Mouse (Mus musculus) midbrain, embryonic 12.5 days (tissue): Measurements from ENCODE around the gene Vmn2r10. TPM values are rescaled to one million over a fixed set of nuclear protein-coding genes. Genes with fewer than 3 reads are reported as not detected.
"Not testable (repeated sequence)": the region's sequence is repeated elsewhere in the genome, so short reads cannot be mapped to it uniquely, and the experiment has no call there.

ENCODE experiments used
- ATAC-seq: fragments of 200-750 bp; cut with Nextera tagmentation; 2 replicates; pipeline ENCODE4 v1.8.0; 2017; ENCODE audit warnings: low read depth, moderate TSS enrichment, moderate library complexity; ENCODE audit not compliant: low FRiP score
- H3K27ac ChIP-seq: fragments of 300-500 bp; sonication (generic); replicated peaks from 2 replicates; pipeline ENCODE4 v1.5.1; 2016; ENCODE audit warnings: mild to moderate bottlenecking
- H3K27me3 ChIP-seq: fragments of 300-500 bp; sonication (generic); 2 replicates; pipeline ENCODE4 v1.6.1; 2016; ENCODE audit warnings: mild to moderate bottlenecking
- H3K36me3 ChIP-seq: fragments of 300-500 bp; sonication (generic); 2 replicates; pipeline ENCODE4 v1.6.1; 2016
- H3K4me1 ChIP-seq: fragments of 300-500 bp; sonication (generic); 2 replicates; pipeline ENCODE4 v1.6.1; 2016
- H3K4me2 ChIP-seq: fragments of 300-500 bp; sonication (generic); replicated peaks from 2 replicates; pipeline ENCODE4 v1.6.1; 2016; ENCODE audit warnings: mild to moderate bottlenecking, moderate library complexity
- H3K4me3 ChIP-seq: fragments of 300-500 bp; sonication (generic); 2 replicates; pipeline ENCODE4 v1.5.1; 2016; ENCODE audit warnings: mild to moderate bottlenecking
- H3K9ac ChIP-seq: fragments of 300-500 bp; sonication (generic); replicated peaks from 2 replicates; pipeline ENCODE4 v1.6.1; 2016; ENCODE audit warnings: mild to moderate bottlenecking, moderate library complexity
- H3K9me3 ChIP-seq: fragments of 300-500 bp; sonication (generic); 2 replicates; pipeline ENCODE4 v1.6.1; 2016; ENCODE audit warnings: mild to moderate bottlenecking
- WGBS: fragments of 180-500 bp; shearing (Covaris S2); methylation state at CpG from one replicate; pipeline ENCODE4 v1.1.7; 2016; 5-methylcytosine and 5-hydroxymethylcytosine counted together
- polyA plus RNA-seq: library from polyadenylated mRNA; unstranded; fragments of >200 nt; fragmentation: Nextera tagmentation; extraction: Ambion mirVana; gene quantifications from 2 replicates; pipeline ENCODE4 v1.2.1, GENCODE M21; 2016

Gene Vmn2r10
- not detected in 2 replicates for polyA plus RNA-seq

GRCm38 (mm10) chr5:109006427-109006826 lies at the start of gene Vmn2r10:
Gene Vmn2r10, minus strand, starts transcription at chr5:109006527.
- not testable (repeated sequence) for H3K9ac ChIP-seq, H3K27ac ChIP-seq, H3K4me1 ChIP-seq, H3K27me3 ChIP-seq, H3K36me3 ChIP-seq, H3K4me2 ChIP-seq, ATAC-seq, H3K4me3 ChIP-seq
- 0 out of 2 replicates have a peak, but pooled peaks cover 13% of the 10 kb centered on the region for H3K9me3 ChIP-seq

GRCm38 (mm10) chr5:109055286-109055685 lies 49.0 kb upstream of the Vmn2r10 start:
- WGBS: 71% methylated on average over 1 of the region's 1 CpGs
- H3K4me3 ChIP-seq: no peak overlapping the region
- peaks cover 11% of the 10 kb centered on the region; the same call in 1 of the 2 replicates for H3K9me3 ChIP-seq
- H3K27ac ChIP-seq: no peak overlapping the region
- no peak for ATAC-seq
- H3K9ac ChIP-seq: no peak overlapping the region
- no peaks in the 10 kb centered on the region for H3K36me3 ChIP-seq
- H3K27me3 ChIP-seq: no peaks in the 10 kb centered on the region
- H3K4me2 ChIP-seq: no peak overlapping the region
- H3K4me1 ChIP-seq: no peaks in the 10 kb centered on the region

GRCm38 (mm10) chr5:109032591-109032990 lies 26.3 kb upstream of the Vmn2r10 start:
- ATAC-seq: no peak
- Histone ChIP-seq H3K4me1 (no peaks in the 10 kb centered on the region), H3K4me2 (no peak overlapping the region), H3K4me3 (no peak overlapping the region), H3K9me3 (peaks cover 15% of the 10 kb centered on the region; the same call in 1 of the 2 replicates), H3K36me3 (no peaks in the 10 kb centered on the region), H3K9ac (no peak overlapping the region), H3K27ac (no peak overlapping the region), H3K27me3 (no peaks in the 10 kb centered on the region)

GRCm38 (mm10) chr5:108988924-108989323 lies 17.4 kb downstream of the Vmn2r10 start:
- 79% methylated on average over 3 of the region's 3 CpGs for WGBS
- H3K4me2 ChIP-seq: no peak overlapping the region
- no peak overlapping the region for H3K4me3 ChIP-seq
- no peaks in the 10 kb centered on the region for H3K4me1 ChIP-seq
- H3K27ac ChIP-seq: no peak overlapping the region
- peaks cover 37% of the 10 kb centered on the region for H3K9me3 ChIP-seq
- no peak overlapping the region for H3K9ac ChIP-seq
- no peaks in the 10 kb centered on the region for H3K36me3 ChIP-seq
- H3K27me3 ChIP-seq: no peaks in the 10 kb centered on the region
- no peak for ATAC-seq

Other genes starting within 250 kb of the Vmn2r10 start
- gene Rnf212, start 231.5 kb downstream of the Vmn2r10 start, polyA plus RNA-seq: 0.37 TPM in 1 of 2 replicates, not detected in the other
- gene Tmed11, start 211.2 kb downstream of the Vmn2r10 start, polyA plus RNA-seq: not detected in 2 replicates
- gene Vmn2r8, start 197.7 kb downstream of the Vmn2r10 start, polyA plus RNA-seq: not detected in 2 replicates
- not detected in 2 replicates for gene Vmn2r9, start 153.9 kb downstream of the Vmn2r10 start, polyA plus RNA-seq
- gene Vmn2r11, start 53.0 kb upstream of the Vmn2r10 start, polyA plus RNA-seq: not detected in 2 replicates
- gene Vmn2r12, start 91.4 kb upstream of the Vmn2r10 start, polyA plus RNA-seq: not detected in 2 replicates
- gene Vmn2r13, start 185.7 kb upstream of the Vmn2r10 start, polyA plus RNA-seq: not detected in 2 replicates
- gene Vmn2r14, start 218.2 kb upstream of the Vmn2r10 start, polyA plus RNA-seq: not detected in 2 replicates